Mouse (Mus musculus): ENCODE results near the gene Ankrd9. TPM values are rescaled to one million over a fixed set of nuclear protein-coding genes. Genes with fewer than 3 reads are reported as not detected.

Ankrd9 gene
- polyA plus RNA-seq, 1 experiment from 2014 or later: 14.2 TPM

- H3K9me3 ChIP-seq: no peaks in the 10 kb centered on the region
- DNase-seq (ENCODE audit: low spot score): no peak
- no peaks in the 10 kb centered on the region for H3K27me3 ChIP-seq (replicated peaks; ENCODE audit: low read depth, poor library complexity, severe bottlenecking)
- H3K36me3 ChIP-seq (replicated peaks): peaks cover 46% of the 10 kb centered on the region
- no peak overlapping the region for H3K4me3 ChIP-seq
- H3K27ac ChIP-seq (replicated peaks): no peak overlapping the region
- H3K4me1 ChIP-seq: no peaks in the 10 kb centered on the region
- WGBS: 91% methylated on average over 4 of the region's 4 CpGs
Measured at GRCm38 (mm10) chr12:110950151-110950550, 28.7 kb downstream of the Ankrd9 start.

- H3K4me3 ChIP-seq: no peak overlapping the region
- WGBS: 93% methylated on average over 1 of the region's 1 CpGs
- no peak for DNase-seq (ENCODE audit: low spot score)
- no peaks in the 10 kb centered on the region for H3K4me1 ChIP-seq
- no peaks in the 10 kb centered on the region for H3K27me3 ChIP-seq (replicated peaks; ENCODE audit: low read depth, poor library complexity, severe bottlenecking)
- H3K36me3 ChIP-seq (replicated peaks): peaks cover 48% of the 10 kb centered on the region
- H3K27ac ChIP-seq (replicated peaks): no peak overlapping the region
- no peaks in the 10 kb centered on the region for H3K9me3 ChIP-seq
Measured at GRCm38 (mm10) chr12:110949410-110949809, 29.4 kb downstream of the Ankrd9 start.

- no peak for DNase-seq (ENCODE audit: low spot score)
- WGBS: 87% methylated on average over 3 of the region's 3 CpGs
- Histone ChIP-seq H3K27ac (replicated peaks) (no peak overlapping the region), H3K4me3 (no peak overlapping the region), H3K4me1 (no peaks in the 10 kb centered on the region), H3K36me3 (replicated peaks) (peaks cover 50% of the 10 kb centered on the region), H3K9me3 (no peaks in the 10 kb centered on the region), H3K27me3 (replicated peaks; ENCODE audit: low read depth, poor library complexity, severe bottlenecking) (no peaks in the 10 kb centered on the region)
Measured at GRCm38 (mm10) chr12:110948910-110949201, 30.0 kb downstream of the Ankrd9 start.

GRCm38 (mm10) chr12:110948082-110948909 lies 30.5 kb downstream of the Ankrd9 start:
- H3K36me3 ChIP-seq (replicated peaks): peaks cover 50% of the 10 kb centered on the region
- H3K4me1 ChIP-seq: no peaks in the 10 kb centered on the region
- WGBS: 96% methylated on average over 6 of the region's 6 CpGs
- no peaks in the 10 kb centered on the region for H3K27me3 ChIP-seq (replicated peaks; ENCODE audit: low read depth, poor library complexity, severe bottlenecking)
- DNase-seq (ENCODE audit: low spot score): no peak
- no peaks in the 10 kb centered on the region for H3K9me3 ChIP-seq
- no peak overlapping the region for H3K27ac ChIP-seq (replicated peaks)
- H3K4me3 ChIP-seq: no peak overlapping the region

GRCm38 (mm10) chr12:110946216-110946615 lies 32.6 kb downstream of the Ankrd9 start:
- no peak for DNase-seq (ENCODE audit: low spot score)
- no peak overlapping the region for H3K4me3 ChIP-seq
- peaks cover 68% of the 10 kb centered on the region for H3K36me3 ChIP-seq (replicated peaks)
- H3K4me1 ChIP-seq: no peaks in the 10 kb centered on the region
- no peaks in the 10 kb centered on the region for H3K9me3 ChIP-seq
- 88% methylated on average over 7 of the region's 7 CpGs for WGBS
- H3K27ac ChIP-seq (replicated peaks): no peak overlapping the region
- H3K27me3 ChIP-seq (replicated peaks; ENCODE audit: low read depth, poor library complexity, severe bottlenecking): no peaks in the 10 kb centered on the region

GRCm38 (mm10) chr12:110940869-110941268 lies 38.0 kb downstream of the Ankrd9 start:
- Histone ChIP-seq H3K36me3 (replicated peaks) (peaks cover 69% of the 10 kb centered on the region), H3K4me1 (no peaks in the 10 kb centered on the region)
- 90% methylated on average over 3 of the region's 3 CpGs for WGBS

GRCm38 (mm10) chr12:110939385-110939784 lies 39.5 kb downstream of the Ankrd9 start:
- Histone ChIP-seq H3K36me3 (replicated peaks) (peaks cover 55% of the 10 kb centered on the region), H3K27ac (replicated peaks) (no peak overlapping the region)
- 96% methylated on average over 5 of the region's 5 CpGs for WGBS

More at GRCm38 (mm10) chr12:110940869-110941268, 38.0 kb downstream of the Ankrd9 start:
- no peaks in the 10 kb centered on the region for H3K27me3 ChIP-seq (replicated peaks; ENCODE audit: low read depth, poor library complexity, severe bottlenecking)
- no peaks in the 10 kb centered on the region for H3K9me3 ChIP-seq
- DNase-seq (ENCODE audit: low spot score): no peak
- no peak overlapping the region for H3K27ac ChIP-seq (replicated peaks)
- H3K4me3 ChIP-seq: no peak overlapping the region

GRCm38 (mm10) chr12:110937496-110937895 lies 41.3 kb downstream of the Ankrd9 start:
- 92% methylated on average over 5 of the region's 5 CpGs for WGBS
- no peak for DNase-seq (ENCODE audit: low spot score)
- no peak overlapping the region for H3K27ac ChIP-seq (replicated peaks)
- H3K9me3 ChIP-seq: no peaks in the 10 kb centered on the region
- H3K27me3 ChIP-seq (replicated peaks; ENCODE audit: low read depth, poor library complexity, severe bottlenecking): no peaks in the 10 kb centered on the region
- no peaks in the 10 kb centered on the region for H3K4me1 ChIP-seq
- H3K4me3 ChIP-seq: no peak overlapping the region
- peaks cover 61% of the 10 kb centered on the region for H3K36me3 ChIP-seq (replicated peaks)

More at GRCm38 (mm10) chr12:110939385-110939784, 39.5 kb downstream of the Ankrd9 start:
- H3K4me1 ChIP-seq: no peaks in the 10 kb centered on the region
- DNase-seq (ENCODE audit: low spot score): no peak
- H3K27me3 ChIP-seq (replicated peaks; ENCODE audit: low read depth, poor library complexity, severe bottlenecking): no peaks in the 10 kb centered on the region
- no peaks in the 10 kb centered on the region for H3K9me3 ChIP-seq
- H3K4me3 ChIP-seq: no peak overlapping the region

GRCm38 (mm10) chr12:110935983-110936620 lies 42.7 kb downstream of the Ankrd9 start:
- Histone ChIP-seq H3K27me3 (replicated peaks; ENCODE audit: low read depth, poor library complexity, severe bottlenecking) (no peaks in the 10 kb centered on the region), H3K36me3 (replicated peaks) (peaks cover 64% of the 10 kb centered on the region), H3K4me3 (no peak overlapping the region), H3K4me1 (no peaks in the 10 kb centered on the region), H3K9me3 (no peaks in the 10 kb centered on the region), H3K27ac (replicated peaks) (no peak overlapping the region)
- WGBS: 62% methylated on average over 9 of the region's 9 CpGs
- DNase-seq (ENCODE audit: low spot score): peak; percentile 81

GRCm38 (mm10) chr12:110932820-110933219 lies 46.0 kb downstream of the Ankrd9 start:
- Histone ChIP-seq H3K27ac (replicated peaks) (no peak overlapping the region), H3K27me3 (replicated peaks; ENCODE audit: low read depth, poor library complexity, severe bottlenecking) (no peaks in the 10 kb centered on the region), H3K4me1 (no peaks in the 10 kb centered on the region), H3K36me3 (replicated peaks) (peaks cover 59% of the 10 kb centered on the region), H3K9me3 (no peaks in the 10 kb centered on the region), H3K4me3 (no peak overlapping the region)
- WGBS: 75% methylated on average over 5 of the region's 5 CpGs
- no peak for DNase-seq (ENCODE audit: low spot score)

Other genes with a start within 250 kb of the Ankrd9 start
- gene Wdr20, start 241.1 kb downstream of the Ankrd9 start, polyA plus RNA-seq (2016; fragmentation: Nextera tagmentation; extraction: Ambion mirVana): 22.4 and 24.1 TPM in 2 replicates
- 7.2 and 10.1 TPM in 2 replicates for gene Mok, start 138.1 kb downstream of the Ankrd9 start, polyA plus RNA-seq (2016; fragmentation: Nextera tagmentation; extraction: Ambion mirVana)
- 5.6 and 6.1 TPM in 2 replicates for gene Zfp839, start 128.8 kb downstream of the Ankrd9 start, polyA plus RNA-seq (2016; fragmentation: Nextera tagmentation; extraction: Ambion mirVana)
- gene Cinp, start 89.9 kb downstream of the Ankrd9 start, polyA plus RNA-seq (2016; fragmentation: Nextera tagmentation; extraction: Ambion mirVana): 86.9 and 91.3 TPM in 2 replicates
- gene Tecpr2, start 89.8 kb downstream of the Ankrd9 start, polyA plus RNA-seq (2016; fragmentation: Nextera tagmentation; extraction: Ambion mirVana): 6.2 and 6.5 TPM in 2 replicates
- gene Rcor1, start 60.3 kb upstream of the Ankrd9 start, polyA plus RNA-seq (2016; fragmentation: Nextera tagmentation; extraction: Ambion mirVana): 7.4 and 8.0 TPM in 2 replicates
- gene Traf3, start 187.3 kb upstream of the Ankrd9 start, polyA plus RNA-seq (2016; fragmentation: Nextera tagmentation; extraction: Ambion mirVana): 9.5 and 10.6 TPM in 2 replicates
- gene 4930595D18Rik, start 205.5 kb upstream of the Ankrd9 start, polyA plus RNA-seq (2016; fragmentation: Nextera tagmentation; extraction: Ambion mirVana): not detected in 2 replicates